Mouse (Mus musculus): Measurements from ENCODE around the gene Ric3.

GRCm38 (mm10) chr7:109131565-109131964 is 48.4 kb upstream of the Ric3 start:
- no peak for TF ChIP-seq CHD1 (IDR thresholded peaks at IDR 0.05; ENCODE audit: low read depth, low read length)
- TF ChIP-seq TCF12 (IDR thresholded peaks at IDR 0.05; ENCODE audit: low read depth, low read length), result no peak
- no peak for TF ChIP-seq POLR2A (IDR thresholded peaks at IDR 0.05; ENCODE audit: control insufficient read depth in 1 of 2, insufficient read depth in 1 of 2, low read depth in 1 of 2, low read length in 2 of 2, poor library complexity in 1 of 2)
- no peak for TF ChIP-seq CTCF (IDR thresholded peaks at IDR 0.05 in 2 of 3, conservative IDR thresholded peaks at IDR 0.05 in 1 of 3; ENCODE audit: control insufficient read depth in 1 of 3, insufficient read depth in 1 of 3, low read depth in 2 of 3, low read length in 3 of 3, poor library complexity in 1 of 3, severe bottlenecking in 1 of 3)
- TF ChIP-seq BHLHE40 (IDR thresholded peaks at IDR 0.05; ENCODE audit: borderline replicate concordance, low read depth, low read length), result no peak
- no peak for TF ChIP-seq ZNF384 (IDR thresholded peaks at IDR 0.05; ENCODE audit: low read depth, low read length)

All from MEL (cell line).